Mouse (Mus musculus) B cell, adult 2 months (primary cell): ENCODE data around the gene Casq1.

ENCODE experiments used
- DNase-seq, 2 experiments: peaks; one replicate each; pipeline ENCODE4 v3.0.0; 2022

Gene Casq1

GRCm38 (mm10) chr1:172179102-172179501, 40.6 kb downstream of the Casq1 start:
- DNase-seq: no peak

GRCm38 (mm10) chr1:172177791-172178190, 41.9 kb downstream of the Casq1 start:
- DNase-seq: no peak

- DNase-seq: no peak
Measured at GRCm38 (mm10) chr1:172173181-172173580, 46.5 kb downstream of the Casq1 start.

GRCm38 (mm10) chr1:172172381-172172780, 47.3 kb downstream of the Casq1 start:
- no peak for DNase-seq

GRCm38 (mm10) chr1:172169809-172170208, 49.9 kb downstream of the Casq1 start:
- no peak for DNase-seq

- no peak for DNase-seq
Measured at GRCm38 (mm10) chr1:172167911-172168310, 51.8 kb downstream of the Casq1 start.

GRCm38 (mm10) chr1:172162959-172163358, 56.7 kb downstream of the Casq1 start:
- DNase-seq: no peak

GRCm38 (mm10) chr1:172162009-172162408, 57.7 kb downstream of the Casq1 start:
- peak; percentile 49 to 63 for DNase-seq

- no peak for DNase-seq
Measured at GRCm38 (mm10) chr1:172160508-172160907, 59.2 kb downstream of the Casq1 start.

GRCm38 (mm10) chr1:172159970-172160369, 59.7 kb downstream of the Casq1 start:
- DNase-seq: no peak
